Mouse (Mus musculus) testis, adult 2 months (tissue): ENCODE measurements at regions not wholly inside any gene's neighbourhood (a gene's known extent, or its start where the extent isn't known, plus 50 kb on each side); places are given as distances from the start of the nearest gene placed in this dataset.

ENCODE experiments used
- CTCF ChIP-seq: fragments of 200-500 bp; IDR thresholded peaks from 2 replicates; pipeline ENCODE4 v1.5.1; 2012; ENCODE audit warnings: low read depth, mild to moderate bottlenecking, inconsistent platforms, low read length, moderate library complexity; ENCODE audit not compliant: control insufficient read depth, insufficient read depth, insufficient replicate concordance
- POLR2A ChIP-seq: fragments of 200-500 bp; IDR thresholded peaks from 2 replicates; pipeline ENCODE4 v1.6.1; 2012; ENCODE audit warnings: low read depth, mild to moderate bottlenecking, inconsistent platforms, low read length, moderate library complexity; ENCODE audit not compliant: control insufficient read depth

DNA sequence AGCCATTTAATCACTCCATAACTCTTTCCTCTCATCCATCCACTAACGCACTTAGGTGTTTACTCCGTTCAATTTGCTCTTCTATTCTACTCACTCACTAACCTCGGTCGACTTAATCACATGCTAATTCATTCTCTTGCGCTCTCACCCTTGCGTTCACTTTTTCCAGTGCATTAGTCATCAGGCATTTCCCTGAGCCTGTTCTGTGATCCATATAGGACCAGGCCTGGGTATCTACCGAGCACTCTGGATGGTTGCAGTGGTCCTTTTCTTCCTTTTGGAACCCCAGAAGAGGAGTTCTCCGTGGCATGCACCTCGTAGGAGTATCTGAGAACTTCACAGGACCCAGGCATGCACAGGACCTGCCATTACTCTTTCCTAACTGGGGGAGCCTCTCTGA is 270.1 kb downstream of the 4933412E24Rik start:
- TF ChIP-seq CTCF (no peak), POLR2A (no peak)
